Mouse (Mus musculus) right cerebral cortex, postnatal 36 days (tissue): ENCODE data around the gene Mmp9.

Experiments
- DNase-seq, 2 experiments: peaks; one replicate each; pipeline ENCODE4 v3.0.0; 2022; ENCODE audit warnings: low spot score in 2 of 2, mixed read lengths in 1 of 2

The Mmp9 gene

DNA sequence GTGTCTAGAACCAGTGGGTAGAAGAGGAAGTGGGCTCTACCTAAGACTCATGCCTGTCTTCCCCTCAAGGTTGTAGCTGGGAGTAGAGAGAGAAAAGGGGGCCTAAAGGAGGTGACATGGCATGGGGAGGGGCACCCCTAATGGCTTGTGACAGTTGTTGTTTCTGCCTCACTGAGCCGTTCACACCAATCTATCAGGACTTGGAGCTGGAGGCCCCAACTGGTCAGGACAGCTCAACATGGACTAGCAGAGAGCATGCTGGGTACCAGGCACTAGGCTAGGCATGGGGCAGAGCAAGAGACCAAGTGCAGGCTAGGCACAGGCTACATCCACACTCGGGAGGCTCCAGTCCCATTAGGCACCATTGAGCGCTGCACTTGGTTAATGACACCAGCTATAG lies 50.5 kb downstream of the Mmp9 start:
- no peak for DNase-seq

DNA sequence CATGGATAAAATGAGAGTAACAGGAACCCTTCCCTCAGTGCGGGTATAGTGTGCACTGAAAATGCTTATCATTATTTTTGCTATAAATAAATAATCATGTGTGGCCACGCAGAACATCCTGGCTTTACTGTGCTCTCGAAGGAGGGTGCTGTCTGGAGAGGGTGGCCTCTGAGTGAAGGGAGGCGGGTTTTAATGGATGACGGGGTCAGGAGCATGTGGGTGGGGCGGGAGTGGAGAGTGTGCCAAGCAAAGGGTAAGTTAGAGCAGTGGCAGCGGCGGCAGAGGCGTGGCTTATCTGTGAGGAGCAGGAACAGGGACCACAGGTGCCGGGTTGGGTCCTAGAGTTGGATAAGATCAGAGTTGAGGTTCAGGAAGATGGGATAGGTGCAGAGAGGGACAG lies 51.2 kb downstream of the Mmp9 start:
- no peak for DNase-seq

DNA sequence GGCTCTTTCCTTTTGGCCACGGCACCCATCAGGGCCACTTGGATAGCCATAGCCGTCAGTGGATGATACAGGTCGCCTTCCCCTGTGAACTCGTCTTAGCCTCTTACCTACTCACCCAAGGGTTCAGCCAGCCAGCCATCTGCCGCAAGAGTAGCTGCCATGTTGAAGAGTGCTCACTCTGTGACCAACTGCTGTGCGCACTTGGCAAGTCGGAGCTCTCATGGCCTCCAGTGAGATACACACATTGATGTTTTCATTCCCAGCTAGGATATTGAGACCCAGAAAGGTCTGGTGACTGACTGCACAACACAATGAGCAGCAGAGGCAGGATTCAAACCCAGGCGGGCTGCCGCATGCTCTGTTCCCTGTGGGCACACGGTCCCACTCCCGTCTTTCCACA lies 53.6 kb downstream of the Mmp9 start:
- DNase-seq = no peak

DNA sequence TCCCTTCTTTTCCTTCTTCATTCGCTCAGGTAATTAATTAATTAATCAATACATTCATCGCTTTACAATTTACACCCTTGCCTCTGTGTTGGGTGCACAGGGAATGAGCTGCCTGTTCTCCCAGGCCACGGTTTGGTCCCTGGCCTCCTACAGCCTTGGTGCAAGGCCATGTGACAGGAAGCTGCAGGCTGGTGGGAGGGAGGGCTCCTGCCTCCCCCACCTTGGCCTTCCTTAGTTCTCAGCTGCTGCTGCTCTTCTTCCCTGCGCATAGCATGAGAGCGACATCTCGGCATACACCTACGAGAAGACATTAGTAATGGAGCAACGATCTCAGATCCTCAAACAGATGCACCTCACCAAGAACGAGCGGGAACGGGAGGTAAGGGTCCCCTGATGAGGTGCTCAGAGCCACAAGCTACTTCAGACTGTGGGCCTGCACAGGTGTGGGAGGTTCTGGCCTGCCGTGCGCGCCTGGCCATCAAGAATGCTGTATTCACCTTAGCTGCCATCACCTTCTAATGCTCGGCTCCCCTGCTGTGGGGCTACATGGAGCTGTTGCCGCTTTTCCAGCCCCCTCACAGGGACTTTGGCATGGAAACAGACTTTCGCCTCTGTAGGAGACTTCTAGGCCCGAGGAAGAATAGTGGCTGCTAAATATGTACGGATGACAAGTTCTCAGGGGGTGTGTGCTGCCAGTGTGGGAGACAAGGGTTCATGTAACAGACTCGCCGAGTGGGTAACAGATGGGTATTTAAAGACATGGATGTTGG lies 54.3 kb downstream of the Mmp9 start:
- DNase-seq = peak; percentile 60 to 84

DNA sequence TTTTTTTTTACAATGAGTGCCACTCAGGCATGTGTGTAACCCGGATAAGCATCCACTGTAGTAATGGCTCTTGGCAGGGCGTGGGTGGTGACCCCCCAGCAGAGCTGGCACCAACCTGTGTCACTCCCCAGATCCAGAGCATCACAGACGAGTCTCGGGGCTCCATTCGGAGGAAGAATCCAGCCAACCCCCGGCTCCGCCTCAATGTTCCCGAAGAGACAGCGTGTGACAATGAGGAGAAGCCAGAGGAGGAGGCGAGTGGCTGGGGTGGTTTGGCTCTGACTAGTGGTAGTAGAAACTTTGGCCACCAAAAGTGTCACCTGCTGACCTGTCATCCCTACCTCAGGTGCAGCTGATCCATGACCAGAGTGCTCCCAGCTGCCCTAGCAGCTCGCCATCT lies 55.4 kb downstream of the Mmp9 start:
- DNase-seq = no peak

DNA sequence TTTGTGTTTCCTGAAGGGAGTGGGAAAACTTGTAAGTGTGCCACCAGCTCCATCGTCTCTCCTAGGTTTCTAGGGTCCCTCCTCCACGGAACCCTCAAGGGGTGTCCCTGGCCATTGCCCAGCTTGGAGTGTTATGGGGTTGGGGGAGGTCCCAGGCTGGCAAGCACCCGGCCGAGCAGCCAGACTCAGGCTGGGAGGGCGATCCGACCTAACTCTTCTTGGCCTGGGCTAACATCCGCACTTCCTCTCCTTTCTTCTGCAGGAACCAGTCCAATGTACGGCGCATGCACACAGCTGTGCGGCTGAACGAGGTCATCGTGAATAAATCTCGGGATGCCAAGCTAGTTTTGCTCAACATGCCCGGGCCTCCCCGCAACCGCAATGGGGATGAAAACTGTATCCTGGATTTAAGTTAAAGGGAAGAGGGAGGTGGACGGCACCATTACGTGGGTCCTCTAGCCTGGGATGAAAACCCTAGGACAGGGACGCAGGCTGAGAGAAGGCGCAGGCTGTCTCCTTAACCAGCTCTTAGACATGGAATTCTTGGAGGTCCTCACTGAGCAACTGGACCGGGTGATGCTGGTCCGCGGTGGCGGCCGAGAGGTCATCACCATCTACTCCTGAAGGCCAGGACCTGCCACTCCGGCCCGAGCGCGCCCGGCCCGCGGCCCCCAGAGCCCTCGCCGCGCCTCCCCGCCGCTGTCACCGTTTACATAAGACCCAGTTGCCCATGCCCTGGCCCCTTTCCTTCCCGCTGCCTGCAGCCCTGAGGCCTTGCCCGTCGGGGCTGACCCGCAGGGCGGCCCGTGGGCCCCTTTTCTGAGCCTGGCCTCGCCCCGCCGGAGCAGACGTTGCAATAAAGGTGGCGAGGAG lies 56.5 kb downstream of the Mmp9 start:
- DNase-seq = no peak

DNA sequence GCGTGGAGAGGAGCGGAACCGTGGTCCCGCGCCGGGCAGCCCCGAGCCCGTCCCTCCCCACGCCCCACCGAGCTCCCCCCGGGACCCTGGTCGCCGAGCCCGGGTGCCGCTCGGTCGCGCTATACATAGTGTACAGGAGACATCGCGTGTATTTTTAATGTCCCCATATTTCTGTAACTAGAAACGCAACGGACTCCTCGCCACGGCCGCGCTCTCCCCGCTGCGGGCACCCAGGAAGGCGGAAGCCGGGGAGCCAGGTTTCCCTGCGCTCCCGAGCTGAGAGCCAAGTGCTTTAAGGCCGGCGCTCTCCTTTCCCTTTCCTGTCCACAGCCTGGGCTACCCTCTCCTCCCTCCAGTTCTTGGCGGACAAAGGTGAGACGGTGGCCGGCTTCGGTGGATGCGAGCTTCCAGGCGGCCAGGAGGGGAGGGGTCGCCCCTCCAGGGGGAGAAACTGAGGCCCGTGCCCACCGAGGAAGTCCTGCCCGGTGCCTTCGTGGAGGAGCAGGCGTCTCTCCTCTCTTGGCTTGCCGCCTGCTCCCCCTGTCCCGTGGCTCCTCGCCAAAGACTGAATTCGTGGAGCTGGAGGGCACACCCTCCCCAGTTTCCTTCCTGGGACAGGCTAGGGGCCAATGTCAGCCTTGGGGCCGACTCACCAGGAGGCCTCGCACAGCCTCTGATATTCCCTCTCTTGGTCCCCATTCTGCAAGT lies 57.3 kb downstream of the Mmp9 start:
- DNase-seq = no peak

DNA sequence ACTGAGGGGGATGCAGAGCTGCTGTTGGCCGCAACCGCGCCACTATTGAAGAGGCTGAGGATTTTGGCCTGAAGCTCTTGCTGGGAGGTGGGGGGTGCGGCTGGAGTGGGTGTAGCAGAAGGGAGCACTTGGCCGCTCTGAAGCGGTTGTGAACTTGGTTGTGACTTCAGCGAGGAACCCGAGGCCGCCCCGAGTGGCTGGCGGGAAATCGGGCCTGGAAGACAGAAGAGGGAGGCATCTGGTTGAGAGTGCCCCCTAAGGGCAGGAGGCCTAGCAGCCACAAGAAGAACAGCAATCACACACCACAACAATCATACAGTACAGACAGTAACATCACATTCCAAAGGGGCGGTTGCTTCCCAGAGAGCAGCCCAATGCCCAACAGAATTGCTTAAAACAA lies 61.4 kb downstream of the Mmp9 start:
- no peak for DNase-seq

DNA sequence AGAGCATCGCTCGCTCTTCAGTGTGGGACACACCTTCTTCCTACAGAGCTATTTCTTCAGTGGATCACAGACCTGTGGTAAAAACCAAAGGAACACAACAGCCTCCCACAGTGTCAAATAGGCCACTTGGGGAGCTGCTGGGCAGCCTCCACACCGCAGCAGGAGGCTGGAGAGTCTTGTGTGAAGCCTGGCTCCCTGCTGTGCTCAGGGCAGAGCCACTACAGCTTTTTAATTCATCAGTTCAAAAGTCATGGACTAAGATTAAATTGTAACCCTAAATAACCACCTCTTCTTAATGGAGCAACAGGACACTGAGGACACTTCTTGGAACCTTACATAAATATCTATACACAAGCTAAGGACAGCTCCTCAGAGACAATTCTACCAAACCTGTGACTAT lies 62.5 kb downstream of the Mmp9 start:
- DNase-seq = no peak

DNA sequence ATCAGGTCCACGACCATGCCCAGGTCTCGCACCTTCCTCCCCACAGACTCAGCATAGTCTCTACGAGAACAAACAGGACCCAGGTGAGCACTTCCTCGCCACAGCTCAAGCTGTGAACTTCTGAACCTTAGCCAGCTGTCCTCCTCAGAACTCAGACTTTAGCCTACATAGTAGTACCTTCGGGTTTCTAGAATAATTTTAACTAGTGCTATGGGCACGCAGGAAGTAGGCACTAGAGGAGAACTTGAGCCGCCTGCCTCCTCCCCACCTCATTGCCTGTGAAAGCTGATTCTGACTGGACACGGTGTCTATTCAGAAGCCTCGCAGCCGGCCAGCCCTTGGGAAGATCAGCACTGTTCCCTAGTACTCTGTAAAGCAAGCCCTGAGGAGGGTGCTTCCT lies 63.7 kb downstream of the Mmp9 start:
- DNase-seq = no peak
